Comparison of ENCODE assay signal across 18 mouse cellular contexts in genomic region chr2:110318719-110319118, GRCm38 (mm10). TPM values are rescaled to one million over a fixed set of nuclear protein-coding genes. Genes with fewer than 3 reads are reported as not detected.
"Had no signal": no experiment of that assay in that cellular context is flagged by ENCODE, and none has a peak within 500 bp of the region (broad histone marks: within the 10 kb centered on the region; RNA-seq: fewer than 3 reads in every experiment).

No protein-coding gene starts in this region.

- H3K4me2 ChIP-seq: neural tube, embryonic 13.5 days; neural tube, embryonic 15.5 days; stomach, embryonic 15.5 days had no signal

- H3K4me3 ChIP-seq: neural tube, embryonic 13.5 days; neural tube, embryonic 15.5 days; stomach, embryonic 15.5 days had no signal

- H3K4me1 ChIP-seq: neural tube, embryonic 13.5 days; neural tube, embryonic 15.5 days; stomach, embryonic 15.5 days had no signal

- H3K9ac ChIP-seq: neural tube, embryonic 13.5 days; neural tube, embryonic 15.5 days; stomach, embryonic 15.5 days had no signal

- H3K9me3 ChIP-seq: neural tube, embryonic 13.5 days; neural tube, embryonic 15.5 days; stomach, embryonic 15.5 days had no signal

- DNase-seq: retina, postnatal 1 day; right cerebral cortex, adult 18-20 months; right cerebral cortex, postnatal 14 days; right cerebral cortex, postnatal 25 days; right cerebral cortex, postnatal 4 days; spleen, adult 18-20 months; thymus, adult 18-20 months; thymus, adult 2 months; thymus, postnatal 14 days; thymus, postnatal 25 days; thymus, postnatal 36 days; thymus, postnatal 4 days had no signal

- H3K36me3 ChIP-seq: neural tube, embryonic 13.5 days; neural tube, embryonic 15.5 days; stomach, embryonic 15.5 days had no signal

- H3K27me3 ChIP-seq: neural tube, embryonic 13.5 days; neural tube, embryonic 15.5 days; stomach, embryonic 15.5 days had no signal

- H3K27ac ChIP-seq: neural tube, embryonic 13.5 days; neural tube, embryonic 15.5 days; stomach, embryonic 15.5 days; stomach, postnatal 0 days had no signal

RNA-seq across cellular contexts. Expression of gene Bbox1, which starts 4.4 kb away (rescaled TPM):
- total RNA-seq: neutrophil, adult 5-6 weeks had no signal
- polyA plus RNA-seq: neural tube, embryonic 13.5 days; spleen, adult 2 months had no signal
